Mouse (Mus musculus) hindbrain, embryonic 10.5 days (tissue): Measurements from ENCODE around the gene Sstr4. TPM values are rescaled to one million over a fixed set of nuclear protein-coding genes. Genes with fewer than 3 reads are reported as not detected.
A peak's percentile ranks its signal among the peaks of the same experiment; 100 is the strongest.

Source experiments
- DNase-seq: peaks from one replicate; pipeline ENCODE4 v3.0.0-alpha.2; 2017; ENCODE audit warnings: low spot score
- H3K27ac ChIP-seq: fragments of 300-500 bp; sonication (generic); 2 replicates; pipeline ENCODE4 v1.5.1; 2016; ENCODE audit warnings: mild to moderate bottlenecking, moderate library complexity
- H3K27me3 ChIP-seq: fragments of 300-500 bp; sonication (generic); 2 replicates; pipeline ENCODE4 v1.6.1; 2016; ENCODE audit warnings: mild to moderate bottlenecking; ENCODE audit not compliant: poor library complexity, insufficient read depth, severe bottlenecking
- H3K36me3 ChIP-seq: fragments of 300-500 bp; sonication (generic); 2 replicates; pipeline ENCODE4 v1.6.1; 2016; ENCODE audit warnings: mild to moderate bottlenecking, moderate library complexity
- H3K4me1 ChIP-seq: fragments of 300-500 bp; sonication (generic); replicated peaks from 2 replicates; pipeline ENCODE4 v1.6.1; 2016; ENCODE audit warnings: mild to moderate bottlenecking
- H3K4me3 ChIP-seq: fragments of 300-500 bp; sonication (generic); 2 replicates; pipeline ENCODE4 v1.5.1; 2016; ENCODE audit warnings: mild to moderate bottlenecking, moderate library complexity
- H3K9me3 ChIP-seq: fragments of 300-500 bp; sonication (generic); 2 replicates; pipeline ENCODE4 v1.6.1; 2016; ENCODE audit warnings: mild to moderate bottlenecking, moderate library complexity
- WGBS: fragments of 180-500 bp; shearing (Covaris S2); methylation state at CpG from one replicate; pipeline ENCODE4 v1.1.7; 2016; 5-methylcytosine and 5-hydroxymethylcytosine counted together
- polyA plus RNA-seq: library from polyadenylated mRNA; unstranded; fragments of >200 nt; fragmentation: Nextera tagmentation; extraction: Ambion mirVana; gene quantifications from 2 replicates; pipeline ENCODE4 v1.2.1, GENCODE M21; 2016

Sstr4 gene
- polyA plus RNA-seq, 1 experiment from 2014 or later = 0.63 TPM

DNA sequence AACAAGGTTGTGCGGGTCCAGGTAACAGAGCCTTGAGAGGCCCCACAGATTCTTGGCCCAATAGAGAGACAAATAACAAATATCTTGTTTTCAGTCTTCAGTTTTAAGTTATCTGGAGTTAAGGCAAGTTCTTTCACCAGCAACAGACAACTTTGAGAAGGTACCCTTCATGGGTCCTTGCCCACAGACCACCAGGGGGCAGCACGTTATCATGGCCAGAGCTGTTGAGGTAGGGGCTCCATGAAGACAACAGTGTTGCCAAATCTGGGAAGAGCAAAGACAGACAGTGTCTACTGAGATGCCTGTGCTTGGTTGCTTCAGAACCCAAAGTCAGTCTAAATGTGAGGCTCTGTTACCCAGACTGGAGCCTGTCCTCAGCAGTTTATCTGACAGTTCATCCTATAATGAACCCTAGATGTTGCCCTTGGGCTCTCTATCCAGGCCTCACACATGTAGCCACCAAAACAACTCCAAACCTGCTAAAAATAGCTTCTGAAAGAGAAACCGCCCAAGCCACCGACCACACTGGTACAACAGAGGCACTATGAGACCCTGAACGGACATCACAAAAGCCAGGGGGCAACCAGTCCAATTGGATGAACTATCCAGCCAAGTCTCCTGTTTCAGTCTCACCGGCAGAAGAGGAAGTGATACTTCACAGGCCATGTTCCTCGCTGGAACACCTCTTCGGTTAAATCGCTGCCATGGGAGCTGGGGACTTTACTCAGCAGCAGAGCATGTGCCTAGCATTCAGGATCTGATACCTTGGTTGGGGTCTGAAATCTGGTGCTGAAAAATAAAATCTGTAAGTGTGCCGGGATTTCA is 19.6 kb upstream of the Sstr4 start:
- Histone ChIP-seq H3K36me3 (no peaks in the 10 kb centered on the region), H3K4me1 (no peaks in the 10 kb centered on the region), H3K27me3 (no peaks in the 10 kb centered on the region), H3K9me3 (no peaks in the 10 kb centered on the region), H3K4me3 (no peak overlapping the region), H3K27ac (no peak overlapping the region)
- peak; percentile 60 for DNase-seq
- 77% methylated on average over 10 of the region's 10 CpGs for WGBS

DNA sequence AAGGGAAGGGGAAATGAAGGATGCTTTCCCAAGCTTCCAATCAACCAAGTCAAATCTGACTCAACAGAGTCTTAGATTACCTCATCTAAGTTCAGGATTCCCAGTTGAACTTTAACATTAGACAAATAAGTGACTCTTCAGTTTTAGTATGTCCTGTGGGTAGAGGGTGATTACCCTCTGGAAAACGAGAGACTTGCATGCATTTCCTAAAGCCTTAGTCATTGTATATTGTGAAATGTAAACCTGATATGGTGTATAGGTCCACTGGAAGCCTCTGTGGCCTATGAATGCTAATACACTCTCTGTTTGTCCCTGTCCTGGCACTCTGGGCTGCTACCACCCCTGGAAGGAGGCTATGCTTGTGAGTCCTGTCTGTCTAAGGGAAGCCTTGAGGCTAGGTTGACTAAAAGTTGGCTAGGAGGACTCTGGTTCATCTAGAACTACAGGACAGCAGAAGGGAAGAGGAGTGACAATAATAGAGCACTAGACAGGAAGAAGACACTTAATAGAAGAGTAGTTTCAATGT is 16.3 kb upstream of the Sstr4 start:
- no peaks in the 10 kb centered on the region for H3K27me3 ChIP-seq
- no peak for DNase-seq
- no peaks in the 10 kb centered on the region for H3K4me1 ChIP-seq
- H3K27ac ChIP-seq = no peak overlapping the region
- WGBS = 87% methylated on average over 1 of the region's 1 CpGs
- H3K9me3 ChIP-seq = no peaks in the 10 kb centered on the region
- no peak overlapping the region for H3K4me3 ChIP-seq
- no peaks in the 10 kb centered on the region for H3K36me3 ChIP-seq

DNA sequence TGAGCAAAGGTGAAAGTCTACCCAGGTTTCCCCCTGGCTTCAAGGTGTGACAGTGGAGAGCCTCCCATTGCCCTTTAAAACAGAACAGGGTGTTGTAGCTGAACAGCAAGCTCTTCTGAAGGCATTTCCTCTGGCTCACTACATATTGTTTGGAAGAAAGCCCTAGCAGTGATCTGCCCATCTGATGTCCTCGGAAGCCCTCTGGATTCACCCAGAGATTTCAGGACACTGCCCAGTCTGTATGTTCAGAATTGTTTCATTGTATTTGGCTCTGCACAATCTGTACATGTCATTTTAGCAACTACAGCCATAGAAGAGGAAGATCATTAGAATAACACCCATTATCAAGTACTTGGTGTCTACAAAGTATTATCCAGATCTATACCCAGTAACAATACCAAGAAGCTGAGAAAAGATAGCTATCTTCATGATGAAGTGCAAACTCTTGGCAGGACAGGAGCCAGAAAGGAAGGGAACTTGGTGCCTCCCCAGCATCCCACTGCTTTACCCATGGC is 15.2 kb upstream of the Sstr4 start:
- H3K27ac ChIP-seq = no peak overlapping the region
- no peaks in the 10 kb centered on the region for H3K9me3 ChIP-seq
- no peaks in the 10 kb centered on the region for H3K36me3 ChIP-seq
- no peaks in the 10 kb centered on the region for H3K4me1 ChIP-seq
- no peaks in the 10 kb centered on the region for H3K27me3 ChIP-seq
- no peak for DNase-seq
- WGBS = 86% methylated on average over 1 of the region's 1 CpGs
- no peak overlapping the region for H3K4me3 ChIP-seq

DNA sequence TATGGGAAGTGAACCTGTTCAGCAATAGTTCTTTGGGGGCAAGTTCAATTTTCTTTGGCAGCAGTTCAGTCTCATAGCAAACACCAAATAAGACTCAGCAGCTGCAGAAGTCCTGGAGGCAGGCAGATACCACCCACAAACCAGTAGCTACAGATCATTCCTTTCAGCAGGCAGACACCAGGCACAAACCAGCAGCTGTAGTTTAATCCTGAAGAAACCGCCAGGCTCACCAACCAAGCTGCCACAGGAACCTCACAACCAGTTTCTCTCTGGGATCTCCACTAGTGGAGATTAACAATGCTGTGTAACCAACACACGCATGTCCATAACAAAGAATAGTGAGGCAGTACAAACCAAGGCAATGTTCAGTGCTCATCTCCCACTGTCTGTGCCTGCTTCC is 14.1 kb upstream of the Sstr4 start:
- no peak for DNase-seq
- Histone ChIP-seq H3K27me3 (no peaks in the 10 kb centered on the region), H3K4me1 (no peaks in the 10 kb centered on the region), H3K9me3 (no peaks in the 10 kb centered on the region), H3K4me3 (no peak overlapping the region), H3K36me3 (no peaks in the 10 kb centered on the region), H3K27ac (no peak overlapping the region)
- 88% methylated on average over 2 of the region's 2 CpGs for WGBS

DNA sequence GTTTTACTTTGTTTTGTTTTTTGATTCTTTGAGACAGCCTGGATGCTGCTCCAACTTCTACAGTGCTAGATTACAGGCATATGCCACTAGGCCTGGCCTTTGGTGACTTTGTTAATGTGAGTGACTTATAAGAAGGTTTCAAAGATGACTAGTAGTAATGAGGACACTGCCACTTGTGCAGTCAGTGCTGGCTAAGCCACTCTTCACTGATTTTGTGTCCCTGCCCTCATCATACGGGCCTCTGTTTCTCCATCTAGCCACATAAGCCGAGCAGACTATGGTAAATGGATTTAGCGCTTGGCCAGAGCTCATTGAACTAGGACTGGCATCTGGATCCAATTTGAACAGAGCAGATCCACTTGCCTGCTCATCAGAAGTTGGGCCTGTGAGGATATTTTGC is 8.7 kb upstream of the Sstr4 start:
- 78% methylated on average over 3 of the region's 3 CpGs for WGBS
- no peak overlapping the region for H3K4me3 ChIP-seq
- no peak for DNase-seq
- no peaks in the 10 kb centered on the region for H3K9me3 ChIP-seq
- H3K27ac ChIP-seq = no peak overlapping the region
- H3K36me3 ChIP-seq = no peaks in the 10 kb centered on the region
- H3K27me3 ChIP-seq = no peaks in the 10 kb centered on the region
- 0 out of 2 replicates have a peak, but pooled peaks cover 3% of the 10 kb centered on the region for H3K4me1 ChIP-seq

DNA sequence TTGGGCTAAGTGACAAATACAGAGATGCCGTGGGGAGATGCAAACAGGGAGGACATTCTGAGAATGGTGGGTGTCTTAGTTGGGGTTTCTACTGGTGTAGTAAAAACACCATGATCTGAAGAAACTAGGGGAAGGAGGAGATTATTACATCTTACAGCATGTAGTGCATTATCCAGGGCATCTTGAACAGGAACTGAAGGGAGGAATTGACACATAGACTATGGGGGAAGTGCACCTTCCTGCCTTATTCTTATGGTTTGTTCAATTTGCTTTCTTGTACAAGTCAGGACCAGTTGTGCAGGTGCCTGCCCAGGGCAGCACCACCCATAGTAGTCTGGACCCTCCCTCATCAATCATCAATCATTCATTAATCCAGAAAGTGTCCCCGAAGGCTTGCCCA is 8.2 kb upstream of the Sstr4 start:
- Histone ChIP-seq H3K4me3 (no peak overlapping the region), H3K9me3 (no peaks in the 10 kb centered on the region), H3K27me3 (no peaks in the 10 kb centered on the region), H3K27ac (no peak overlapping the region), H3K36me3 (no peaks in the 10 kb centered on the region), H3K4me1 (0 out of 2 replicates have a peak, but pooled peaks cover 3% of the 10 kb centered on the region)
- WGBS = 88% methylated on average over 2 of the region's 2 CpGs
- DNase-seq = no peak

DNA sequence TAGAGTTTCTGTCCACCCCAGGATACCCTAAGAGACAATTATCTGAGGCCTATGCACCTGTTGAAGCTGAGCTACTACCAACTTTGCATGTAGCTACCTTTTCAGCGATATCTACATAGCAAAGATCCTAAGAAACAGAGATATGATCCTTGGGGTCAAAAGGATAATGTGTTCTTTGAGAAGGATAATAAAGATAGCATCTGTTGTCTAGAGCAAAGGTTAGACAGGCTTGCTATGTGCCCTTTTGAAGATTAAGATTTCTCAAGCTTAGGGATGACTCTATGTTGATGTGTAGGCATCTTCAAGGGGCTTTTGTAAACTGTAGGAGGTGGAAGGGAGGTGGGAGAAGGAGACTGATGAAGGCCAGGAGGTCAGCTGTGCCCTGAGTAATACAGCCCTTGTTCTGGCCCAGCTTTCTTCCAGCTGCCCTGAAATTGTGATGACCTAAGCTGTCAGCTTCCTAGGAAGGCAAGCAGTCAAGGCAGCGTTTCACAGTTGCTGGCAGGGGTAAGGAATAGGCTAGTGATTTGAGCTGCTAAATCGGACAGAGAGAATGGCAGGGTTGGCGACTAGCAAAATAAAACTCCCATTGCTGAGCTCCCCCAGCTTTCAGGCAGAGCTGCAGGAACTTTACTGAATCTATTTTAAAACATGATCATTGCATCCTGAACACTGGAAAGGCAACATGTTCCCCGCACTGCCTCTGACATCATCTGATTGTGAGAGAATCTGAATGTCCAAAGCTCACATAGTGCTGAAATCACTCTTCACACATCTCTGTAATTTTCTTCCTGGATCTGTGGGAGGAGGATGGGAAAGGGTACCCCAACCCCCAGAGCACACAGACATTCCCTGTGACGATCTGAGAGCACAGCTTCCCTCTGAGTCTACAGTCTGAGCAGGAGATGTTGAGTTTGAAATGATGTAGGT is 7.2 kb upstream of the Sstr4 start:
- Histone ChIP-seq H3K9me3 (no peaks in the 10 kb centered on the region), H3K27ac (no peak overlapping the region), H3K27me3 (no peaks in the 10 kb centered on the region), H3K4me3 (no peak overlapping the region), H3K4me1 (0 out of 2 replicates have a peak, but pooled peaks cover 3% of the 10 kb centered on the region), H3K36me3 (no peaks in the 10 kb centered on the region)
- DNase-seq = no peak
- 75% methylated on average over 6 of the region's 6 CpGs for WGBS

DNA sequence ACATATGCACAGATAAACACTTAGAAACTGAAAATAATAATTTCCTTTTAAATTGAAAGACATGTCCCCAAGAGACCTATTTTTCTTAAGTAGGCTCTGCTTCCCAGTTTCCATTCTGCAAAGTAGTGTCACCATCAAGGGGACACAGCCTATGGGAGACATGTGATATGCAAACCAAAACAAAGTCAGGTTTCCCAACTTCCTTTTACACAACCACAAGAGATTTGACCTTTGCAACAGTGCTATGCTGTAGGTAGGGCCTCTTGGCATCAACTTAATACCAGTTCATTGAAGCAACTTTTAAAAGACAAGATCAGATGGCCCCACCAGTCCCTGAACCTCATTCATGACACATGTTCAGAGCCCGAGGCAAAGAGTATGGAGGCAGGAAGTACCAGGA is 2.0 kb upstream of the Sstr4 start:
- Histone ChIP-seq H3K36me3 (no peaks in the 10 kb centered on the region), H3K4me1 (peaks cover 13% of the 10 kb centered on the region), H3K27ac (no peak overlapping the region), H3K4me3 (no peak overlapping the region), H3K27me3 (peaks cover 49% of the 10 kb centered on the region), H3K9me3 (no peaks in the 10 kb centered on the region)
- no peak for DNase-seq
- WGBS = 71% methylated on average over 1 of the region's 1 CpGs

DNA sequence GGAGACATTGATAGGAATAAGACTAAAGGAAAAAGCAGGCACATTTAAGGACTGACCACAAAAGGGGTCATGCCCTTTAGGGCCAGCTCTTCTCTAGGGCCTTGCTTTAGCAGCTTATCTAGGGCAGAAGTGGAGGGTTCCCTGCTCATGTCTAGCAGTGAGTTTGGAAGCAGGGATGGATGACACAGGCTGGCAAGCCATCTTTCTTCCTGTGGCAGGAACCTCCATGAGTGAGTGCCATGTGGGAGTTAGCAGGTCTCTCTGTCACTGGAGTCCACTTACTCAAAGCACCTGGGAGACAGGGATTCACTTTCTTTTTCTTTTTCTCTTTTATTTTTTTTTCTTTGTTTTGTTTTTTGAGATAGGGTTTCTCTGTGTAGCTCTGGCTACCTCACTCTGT is 1.3 kb upstream of the Sstr4 start:
- H3K27ac ChIP-seq = no peak overlapping the region
- H3K4me1 ChIP-seq = peaks cover 13% of the 10 kb centered on the region
- no peaks in the 10 kb centered on the region for H3K36me3 ChIP-seq
- DNase-seq = no peak
- H3K27me3 ChIP-seq = peaks cover 54% of the 10 kb centered on the region
- no peaks in the 10 kb centered on the region for H3K9me3 ChIP-seq
- no peak overlapping the region for H3K4me3 ChIP-seq

DNA sequence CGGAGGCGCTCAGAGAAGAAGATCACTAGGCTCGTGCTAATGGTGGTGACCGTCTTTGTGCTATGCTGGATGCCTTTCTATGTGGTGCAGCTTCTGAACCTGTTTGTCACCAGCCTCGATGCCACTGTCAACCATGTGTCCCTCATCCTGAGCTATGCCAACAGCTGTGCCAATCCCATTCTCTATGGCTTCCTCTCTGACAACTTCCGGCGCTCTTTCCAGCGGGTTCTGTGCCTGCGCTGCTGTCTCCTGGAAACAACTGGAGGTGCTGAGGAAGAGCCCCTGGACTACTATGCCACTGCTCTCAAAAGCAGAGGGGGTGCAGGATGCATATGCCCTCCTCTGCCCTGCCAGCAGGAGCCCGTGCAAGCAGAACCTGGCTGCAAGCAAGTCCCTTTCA is 1.1 kb downstream of the Sstr4 start:
- no peaks in the 10 kb centered on the region for H3K36me3 ChIP-seq

DNA sequence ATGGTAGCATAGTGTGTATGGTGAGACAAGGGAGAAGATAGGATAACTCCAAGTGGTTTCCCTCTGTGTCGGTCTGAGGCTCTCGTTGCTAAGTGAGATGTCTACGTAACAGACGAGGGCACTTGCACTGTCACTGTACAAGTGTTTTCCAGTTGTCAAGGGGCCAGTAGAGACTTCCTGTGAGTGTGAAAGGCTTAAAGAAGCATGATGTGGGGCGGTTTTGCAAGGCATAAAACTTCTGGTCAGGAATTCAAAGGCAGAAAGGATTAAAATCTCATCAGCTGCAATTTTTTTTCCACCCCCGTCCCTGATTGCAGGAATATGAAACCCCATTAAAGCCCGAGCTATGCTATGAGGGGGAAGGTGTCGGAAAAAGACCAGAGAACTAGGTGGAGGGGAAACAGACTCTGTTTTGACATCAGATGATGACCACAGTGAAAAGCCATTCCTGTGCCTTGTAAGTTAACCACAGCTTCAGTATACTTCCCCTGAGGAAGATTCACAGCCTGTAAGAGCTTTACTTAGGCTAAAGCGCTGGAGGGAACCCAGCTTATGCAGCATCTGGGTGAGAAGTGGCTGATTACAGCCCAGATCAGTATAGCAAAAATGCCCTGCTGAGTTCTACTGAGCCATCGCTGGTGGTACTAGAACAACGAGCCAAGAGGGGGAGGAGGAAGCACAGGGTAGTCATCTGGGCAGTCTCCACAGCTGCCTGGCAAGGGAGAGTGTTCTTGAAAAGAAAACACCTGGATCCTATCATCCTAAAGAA is 2.1 kb downstream of the Sstr4 start:
- 76% methylated on average over 11 of the region's 11 CpGs for WGBS
- no peak overlapping the region for H3K27ac ChIP-seq
- DNase-seq = no peak

More for the DNA sequence above, 1.1 kb downstream of the Sstr4 start:
- WGBS = 73% methylated on average over 10 of the region's 10 CpGs
- Histone ChIP-seq H3K4me1 (peaks cover 16% of the 10 kb centered on the region), H3K4me3 (no peak overlapping the region), H3K27ac (no peak overlapping the region), H3K9me3 (no peaks in the 10 kb centered on the region), H3K27me3 (peaks cover 54% of the 10 kb centered on the region)
- no peak for DNase-seq

DNA sequence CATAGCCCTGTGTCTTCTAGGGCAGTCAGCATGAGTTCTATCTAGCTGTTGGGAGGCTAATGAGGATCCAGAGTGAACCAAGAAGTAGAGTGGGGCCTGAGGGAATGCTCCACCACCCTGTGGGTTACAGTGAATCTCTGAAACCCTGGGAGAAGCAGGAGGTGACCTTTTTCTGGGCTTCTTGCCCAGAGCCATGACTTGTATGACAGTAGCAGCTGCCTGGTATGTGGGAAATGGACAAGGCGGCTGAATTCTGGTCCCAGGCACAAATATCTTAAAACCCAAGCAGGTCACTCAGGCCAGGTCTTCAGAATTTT is 2.6 kb downstream of the Sstr4 start:
- 84% methylated on average over 1 of the region's 1 CpGs for WGBS
- H3K9me3 ChIP-seq = no peaks in the 10 kb centered on the region
- H3K4me1 ChIP-seq = peaks cover 16% of the 10 kb centered on the region
- no peaks in the 10 kb centered on the region for H3K36me3 ChIP-seq
- no peak overlapping the region for H3K4me3 ChIP-seq
- DNase-seq = no peak
- no peak overlapping the region for H3K27ac ChIP-seq
- peaks cover 59% of the 10 kb centered on the region for H3K27me3 ChIP-seq

More for the DNA sequence above, 2.1 kb downstream of the Sstr4 start:
- no peaks in the 10 kb centered on the region for H3K9me3 ChIP-seq
- no peak overlapping the region for H3K4me3 ChIP-seq
- peaks cover 55% of the 10 kb centered on the region for H3K27me3 ChIP-seq
- no peaks in the 10 kb centered on the region for H3K36me3 ChIP-seq
- peaks cover 16% of the 10 kb centered on the region for H3K4me1 ChIP-seq
